Mouse (Mus musculus) gastrocnemius, adult 2 months (tissue): ENCODE data around the gene Gm20532. TPM values are rescaled to one million over a fixed set of nuclear protein-coding genes. Genes with fewer than 3 reads are reported as not detected.
A peak's percentile ranks its signal among the peaks of the same experiment; 100 is the strongest.

Experiments
- DNase-seq: peaks from one replicate; pipeline ENCODE4 v3.0.0; 2022
- H3K27ac ChIP-seq: fragments of 200-600 bp; 2 replicates; pipeline ENCODE4 v1.8.1; 2022; ENCODE audit warnings: mild to moderate bottlenecking
- H3K4me3 ChIP-seq: fragments of 200-600 bp; 2 replicates; pipeline ENCODE4 v1.8.1; 2022; ENCODE audit warnings: mild to moderate bottlenecking, moderate library complexity
- CTCF ChIP-seq: fragments of 200-600 bp; IDR thresholded peaks from 2 replicates; pipeline ENCODE4 v1.8.1; 2022; ENCODE audit warnings: antibody characterized with exemption, mild to moderate bottlenecking, moderate library complexity
- intact Hi-C: fragments of 180-260 bp; cut with DNase I; formaldehyde crosslinking; loops from one replicate; pipeline ENCODE4 v1.15.1; 2025
- total RNA-seq, 2 experiments: library from RNA; stranded (reverse); gene quantifications; 2 replicates each; pipeline ENCODE4 v1.2.3; 2021

The Gm20532 gene
- total RNA-seq, 2 experiments from 2014 or later: not detected

DNA sequence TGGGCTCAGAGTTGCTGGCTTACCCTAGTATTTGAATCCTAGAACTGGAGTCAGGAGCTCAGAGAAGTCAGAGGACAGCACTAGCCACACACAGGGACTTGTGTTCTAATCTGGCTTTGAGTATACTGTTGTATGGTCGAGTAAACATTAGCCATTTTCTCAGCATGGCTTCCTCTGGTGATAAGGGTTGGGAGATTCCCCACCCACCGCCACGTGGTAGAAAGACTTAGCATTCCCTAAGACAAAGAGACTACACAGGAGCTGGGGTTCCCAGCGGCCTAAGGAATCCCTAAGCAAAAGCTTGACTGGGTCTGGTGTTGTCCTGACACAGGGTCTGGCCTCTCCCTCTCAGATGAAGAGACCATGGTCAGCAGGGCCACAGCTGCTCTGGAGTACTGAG is 10.0 kb upstream of the Gm20532 start:
- no peak for DNase-seq
- intact Hi-C loops: no loop called here
- Histone ChIP-seq H3K4me3 (peak overlapping the region; percentile 59), H3K27ac (peak overlapping the region; percentile 89)
- TF ChIP-seq CTCF: no peak

GRCm38 (mm10) chr2:26578369-26578768 is 8.1 kb upstream of the Gm20532 start:
- Histone ChIP-seq H3K27ac (peak overlapping the region; percentile 92), H3K4me3 (peak overlapping the region; percentile 59)
- intact Hi-C loops: no loop called here
- peak; percentile 45 for DNase-seq
- TF ChIP-seq CTCF: no peak

DNA sequence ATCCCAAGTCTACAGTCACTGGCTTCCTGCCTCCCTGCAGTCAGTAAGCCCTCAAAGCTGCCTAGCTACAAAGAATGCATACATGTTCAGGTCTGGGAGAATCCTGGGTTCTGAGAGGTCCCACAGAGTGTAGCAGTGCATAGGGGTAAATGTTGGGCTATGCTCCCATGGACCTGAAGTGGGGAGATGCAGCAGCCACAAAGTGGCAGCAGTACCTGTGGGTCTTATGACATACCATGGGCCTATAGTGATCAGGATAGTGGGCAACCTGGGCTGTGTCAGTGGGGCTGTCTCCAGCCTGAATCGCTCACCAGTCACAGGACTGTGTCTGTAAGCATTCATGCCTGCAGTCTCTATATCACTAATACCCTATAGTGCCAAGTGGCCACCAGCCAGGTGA is 6.7 kb upstream of the Gm20532 start, which contains the start of gene Egfl7:
Gene Egfl7 (plus strand): TSS at position 301 of the 400 bp plus-strand sequence.
- H3K4me3 ChIP-seq: peak within 1 kb of the TSS; percentile 65
- H3K27ac ChIP-seq: peak within 1 kb of the TSS; percentile 92
- TF ChIP-seq CTCF: no peak
- DNase-seq: no peak
- intact Hi-C loops: no loop called here

GRCm38 (mm10) chr2:26580751-26581150 is 5.7 kb upstream of the Gm20532 start:
- Histone ChIP-seq H3K27ac (peak overlapping the region; percentile 92), H3K4me3 (peak overlapping the region; percentile 65)
- no peak for DNase-seq
- TF ChIP-seq CTCF: no peak
- intact Hi-C loops: no loop called here

GRCm38 (mm10) chr2:26582203-26582602 is 4.2 kb upstream of the Gm20532 start:
- no peak for DNase-seq
- no peak for TF ChIP-seq CTCF
- H3K4me3 ChIP-seq: peak overlapping the region; percentile 65

GRCm38 (mm10) chr2:26582741-26583140 is 3.7 kb upstream of the Gm20532 start:
- DNase-seq: no peak
- Histone ChIP-seq H3K4me3 (peak overlapping the region; percentile 65), H3K27ac (peak overlapping the region; percentile 92)
- intact Hi-C loops: no loop called here
- no peak for TF ChIP-seq CTCF

More at GRCm38 (mm10) chr2:26582203-26582602, 4.2 kb upstream of the Gm20532 start:
- H3K27ac ChIP-seq: peak overlapping the region; percentile 92
- intact Hi-C loops: no loop called here

DNA sequence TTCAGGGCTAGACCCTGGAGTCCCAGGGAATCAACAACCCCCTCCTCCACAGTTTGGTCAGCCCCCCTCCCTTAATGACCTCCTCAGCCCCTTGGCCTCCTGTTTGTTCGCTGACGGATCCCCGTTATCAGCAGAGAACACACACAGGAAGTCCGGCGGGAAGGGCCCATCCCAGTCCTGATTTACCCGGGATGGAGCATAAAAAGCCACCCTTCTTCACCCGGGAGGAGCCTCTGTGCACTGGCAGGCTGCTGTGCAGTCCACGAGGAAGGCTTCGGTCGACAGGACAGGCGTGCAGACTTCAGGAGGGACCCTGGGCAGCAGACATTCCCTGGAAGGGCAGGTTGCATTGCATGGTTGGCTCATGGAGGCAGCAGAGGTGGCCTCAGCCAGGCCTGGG is 2.8 kb upstream of the Gm20532 start:
- intact Hi-C loops: loop anchor here (2.0 kb wide), 1 partner anchor 13 kb away; no protein-coding TSS in a partner anchor
- Histone ChIP-seq H3K27ac (peak overlapping the region; percentile 92), H3K4me3 (peak overlapping the region; percentile 86)
- DNase-seq: peak; percentile 75
- no peak for TF ChIP-seq CTCF

GRCm38 (mm10) chr2:26585713-26586112 is 726 bp upstream of the Gm20532 start:
- peak overlapping the region; percentile 92 for H3K27ac ChIP-seq
- TF ChIP-seq CTCF: no peak
- intact Hi-C loops: loop anchor here (2.0 kb wide), 1 partner anchor 15 kb away; no protein-coding TSS in a partner anchor
- peak overlapping the region; percentile 86 for H3K4me3 ChIP-seq
- peak; percentile 73 for DNase-seq

DNA sequence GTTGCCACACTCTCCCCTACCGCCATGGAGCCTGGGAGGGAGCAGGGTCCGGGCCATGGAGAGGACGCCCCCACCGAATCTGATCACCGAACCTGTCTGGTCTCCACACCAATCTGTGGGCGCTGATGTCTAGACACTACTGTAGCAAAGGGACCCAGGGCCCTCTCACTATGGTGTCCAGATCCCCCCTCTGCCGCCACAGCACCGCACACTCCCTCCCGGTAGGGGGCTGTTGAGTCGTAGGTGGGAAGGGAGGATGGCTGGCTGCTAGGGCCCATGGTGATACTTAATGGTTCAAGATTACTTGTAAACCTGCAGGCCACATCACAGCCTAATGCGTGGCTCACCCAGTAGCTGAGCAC is 586 bp downstream of the Gm20532 start:
- intact Hi-C loops: no loop called here
- peak overlapping the region; percentile 86 for H3K4me3 ChIP-seq
- peak overlapping the region; percentile 92 for H3K27ac ChIP-seq
- DNase-seq: no peak
- no peak for TF ChIP-seq CTCF

GRCm38 (mm10) chr2:26588573-26588972 is 2.1 kb downstream of the Gm20532 start:
- TF ChIP-seq CTCF: no peak
- Histone ChIP-seq H3K4me3 (peak overlapping the region; percentile 86), H3K27ac (peak overlapping the region; percentile 92)
- no peak for DNase-seq
- intact Hi-C loops: no loop called here

- intact Hi-C loops: no loop called here
- TF ChIP-seq CTCF: no peak
- H3K4me3 ChIP-seq: peak overlapping the region; percentile 86
- no peak for DNase-seq
- peak overlapping the region; percentile 92 for H3K27ac ChIP-seq
Measured at GRCm38 (mm10) chr2:26589284-26589683, 2.8 kb downstream of the Gm20532 start.

DNA sequence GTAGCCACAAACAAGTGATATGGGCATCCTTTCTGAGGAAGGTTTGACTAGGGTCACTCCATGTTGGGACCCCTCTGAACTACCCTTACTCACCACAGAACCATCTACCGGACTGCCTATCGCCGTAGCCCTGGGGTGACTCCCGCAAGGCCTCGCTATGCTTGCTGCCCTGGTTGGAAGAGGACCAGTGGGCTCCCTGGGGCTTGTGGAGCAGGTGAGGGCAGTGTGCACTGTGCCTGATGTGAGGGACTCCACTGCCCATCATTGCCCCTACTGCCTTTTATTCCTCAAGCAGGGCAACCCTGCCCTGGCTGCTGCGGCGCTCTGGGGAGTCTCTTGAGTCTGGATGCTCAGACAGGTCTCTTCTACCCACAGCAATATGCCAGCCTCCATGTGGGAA is 3.8 kb downstream of the Gm20532 start:
- peak overlapping the region; percentile 92 for H3K27ac ChIP-seq
- no peak for DNase-seq
- intact Hi-C loops: no loop called here
- TF ChIP-seq CTCF: no peak
- H3K4me3 ChIP-seq: peak overlapping the region; percentile 86

DNA sequence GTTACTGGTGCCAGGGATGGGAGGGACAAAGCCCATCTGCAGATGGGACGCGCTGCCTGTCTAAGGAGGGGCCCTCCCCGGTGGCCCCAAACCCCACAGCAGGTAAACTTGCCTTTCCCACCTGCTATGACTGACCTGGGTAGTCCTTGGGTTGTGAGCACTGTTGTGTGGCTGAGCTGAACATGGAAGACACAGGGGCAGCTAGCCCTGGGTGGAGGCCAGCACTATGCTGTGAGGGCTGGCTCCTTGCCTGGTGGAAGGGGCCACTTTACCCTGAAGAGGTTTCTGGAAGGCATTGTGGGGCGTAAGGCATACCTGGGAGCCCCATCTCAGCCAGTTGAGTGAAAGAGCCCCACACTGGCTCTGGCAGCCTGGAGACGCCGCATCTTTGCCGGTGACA is 4.5 kb downstream of the Gm20532 start:
- H3K27ac ChIP-seq: peak overlapping the region; percentile 92
- no peak for DNase-seq

GRCm38 (mm10) chr2:26591416-26591815 is 5.0 kb downstream of the Gm20532 start:
- DNase-seq: no peak
- intact Hi-C loops: no loop called here
- TF ChIP-seq CTCF: no peak
- peak overlapping the region; percentile 86 for H3K4me3 ChIP-seq
- peak overlapping the region; percentile 92; the same call in 1 of the 2 replicates for H3K27ac ChIP-seq

More for the DNA sequence above, 4.5 kb downstream of the Gm20532 start:
- H3K4me3 ChIP-seq: peak overlapping the region; percentile 86
- intact Hi-C loops: no loop called here
- no peak for TF ChIP-seq CTCF
